Comparison of ENCODE assay signal across 8 mouse cellular contexts in genomic region chr4:59753491-59754140, GRCm38 (mm10). TPM values are rescaled to one million over a fixed set of nuclear protein-coding genes. Genes with fewer than 3 reads are reported as not detected.
DNase-seq lines count a peak whose midpoint lies in the region.

No protein-coding gene starts in this region.

- intact Hi-C loops in gastrocnemius, postnatal 14 days (cut with DNase I; ENCODE audit: low total_unique reads) = loop anchor here (10.0 kb wide), 1 partner anchor 119 kb away; no protein-coding TSS in a partner anchor
- intact Hi-C loops in gastrocnemius, postnatal 36 days (cut with DNase I) = no loop called here
- intact Hi-C loops in left cerebral cortex, postnatal 36 days (cut with DNase I) = no loop called here

- peak; percentile 21 for DNase-seq in gastrocnemius, postnatal 14 days
- DNase-seq in gastrocnemius, postnatal 36 days = no peak
- DNase-seq in urinary bladder, adult 18-20 months (ENCODE audit: low spot score in 2 of 2) = peak; percentile 14 to 20
- no peak for DNase-seq in urinary bladder, postnatal 10 days (ENCODE audit: low spot score)
- peak; percentile 34 to 55 for DNase-seq in kidney, postnatal 36 days
- no peak for DNase-seq in left cerebral cortex, postnatal 36 days (ENCODE audit: low spot score in 2 of 2)
- DNase-seq in ovary, adult 18-20 months (ENCODE audit: low spot score) = no peak
- no peak for DNase-seq in MN1 (ENCODE audit: low spot score)

RNA-seq across cellular contexts. Expression of gene Inip, which starts 47.8 kb away (rescaled TPM):
- total RNA-seq in gastrocnemius, postnatal 14 days (2021) = 1 to 10 TPM; 3.1 to 3.7 TPM
- total RNA-seq in gastrocnemius, postnatal 36 days (2021) = 1 to 10 TPM; 1.9 to 3.9 TPM
- total RNA-seq in left cerebral cortex, postnatal 36 days (2021) = 10 to 100 TPM; 21.3 to 23.5 TPM

RNA-seq across cellular contexts. Expression of gene Snx30, which starts 52.0 kb away (rescaled TPM):
- total RNA-seq in gastrocnemius, postnatal 14 days (2021) = 1 to 10 TPM; 4.0 to 4.4 TPM
- total RNA-seq in gastrocnemius, postnatal 36 days (2021) = 1 to 10 TPM; 2.4 to 3.4 TPM
- 10 to 100 TPM; 31.8 to 33.8 TPM for total RNA-seq in left cerebral cortex, postnatal 36 days (2021)

Comparison
In these comparisons a context has a peak if more than half of its experiments do, and no peak if none do; other contexts are left out.
1. DNase-seq: peak in gastrocnemius, postnatal 14 days (single experiment), urinary bladder, adult 18-20 months (2 of 2) and kidney, postnatal 36 days (2 of 2); none in gastrocnemius, postnatal 36 days (0 of 2), urinary bladder, postnatal 10 days (single experiment), left cerebral cortex, postnatal 36 days (0 of 2), ovary, adult 18-20 months (single experiment) and MN1 (single experiment).
2. RNA of gene Inip, which starts 47.8 kb away (total RNA-seq): 21.3 to 23.5 TPM in left cerebral cortex, postnatal 36 days; 1.9 to 3.9 TPM in gastrocnemius, postnatal 36 days and 3.1 to 3.7 TPM in gastrocnemius, postnatal 14 days; every median in the first group is over 4 times any median in the second.
3. RNA of gene Snx30, which starts 52.0 kb away (total RNA-seq): 31.8 to 33.8 TPM in left cerebral cortex, postnatal 36 days; 4.0 to 4.4 TPM in gastrocnemius, postnatal 14 days and 2.4 to 3.4 TPM in gastrocnemius, postnatal 36 days; every median in the first group is over 4 times any median in the second.